Comparison of ENCODE assay signal across 20 mouse cellular contexts in the genomic region with DNA sequence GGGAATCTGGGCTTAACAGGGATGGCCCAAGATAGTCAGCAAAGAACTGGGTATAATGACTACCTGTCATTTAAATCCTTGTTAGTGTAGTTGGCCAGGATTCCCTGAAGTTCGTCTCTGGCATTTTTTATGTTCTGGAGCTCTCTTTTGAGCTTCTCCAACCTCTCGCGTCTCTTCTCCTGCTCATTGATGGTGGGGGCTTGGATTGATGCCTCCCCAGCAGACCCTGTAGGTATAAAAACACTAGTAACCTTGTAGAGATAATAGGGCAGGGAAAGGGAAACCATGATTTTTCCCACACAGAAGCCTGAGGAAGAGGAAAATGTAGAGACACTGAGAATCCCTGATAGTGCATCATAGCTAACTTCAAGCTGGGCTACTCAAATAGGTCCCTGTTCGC. TPM values are rescaled to one million over a fixed set of nuclear protein-coding genes. Genes with fewer than 3 reads are reported as not detected.
"Had no signal": no experiment of that assay in that cellular context is flagged by ENCODE, and none has a peak within 500 bp of the region (broad histone marks: within the 10 kb centered on the region; RNA-seq: fewer than 3 reads in every experiment).

No protein-coding gene starts in this region.

RNA-seq across cellular contexts. Expression of gene Gm17654, which starts 1.0 kb away (rescaled TPM):
- total RNA-seq: forebrain, postnatal 0 days; gastrocnemius, adult 18-20 months; gastrocnemius, postnatal 14 days; gastrocnemius, postnatal 4 days; granulocyte monocyte progenitor cell, adult 5-6 weeks; heart, adult 2 months; heart, postnatal 14 days; heart, postnatal 36 days; hematopoietic stem cell, adult 5-6 weeks; hindbrain, postnatal 0 days; layer of hippocampus, adult 18-20 months; layer of hippocampus, adult 8-10 months; layer of hippocampus, postnatal 14 days; layer of hippocampus, postnatal 36 days; left cerebral cortex, adult 18-20 months; left cerebral cortex, adult 8-10 months; left cerebral cortex, postnatal 10 days; left cerebral cortex, postnatal 25 days; left cerebral cortex, postnatal 4 days; liver, adult 2 months had no signal

RNA-seq across cellular contexts. Expression of gene Gm10375, which starts 29.8 kb away (rescaled TPM):
- total RNA-seq: forebrain, postnatal 0 days; gastrocnemius, adult 18-20 months; gastrocnemius, postnatal 14 days; gastrocnemius, postnatal 4 days; granulocyte monocyte progenitor cell, adult 5-6 weeks; heart, adult 2 months; heart, postnatal 14 days; heart, postnatal 36 days; hematopoietic stem cell, adult 5-6 weeks; hindbrain, postnatal 0 days; layer of hippocampus, adult 18-20 months; layer of hippocampus, adult 8-10 months; layer of hippocampus, postnatal 14 days; layer of hippocampus, postnatal 36 days; left cerebral cortex, adult 18-20 months; left cerebral cortex, adult 8-10 months; left cerebral cortex, postnatal 10 days; left cerebral cortex, postnatal 25 days; left cerebral cortex, postnatal 4 days; liver, adult 2 months had no signal

RNA-seq across cellular contexts. Expression of gene Gm5799, which starts 34.6 kb away (rescaled TPM):
- total RNA-seq: forebrain, postnatal 0 days; gastrocnemius, adult 18-20 months; gastrocnemius, postnatal 14 days; gastrocnemius, postnatal 4 days; granulocyte monocyte progenitor cell, adult 5-6 weeks; heart, adult 2 months; heart, postnatal 14 days; heart, postnatal 36 days; hematopoietic stem cell, adult 5-6 weeks; hindbrain, postnatal 0 days; layer of hippocampus, adult 18-20 months; layer of hippocampus, adult 8-10 months; layer of hippocampus, postnatal 36 days; left cerebral cortex, postnatal 25 days; liver, adult 2 months had no signal
